In genomic region chr16:74162041-74162440, GRCm38 (mm10) we compare ENCODE assay signal across 20 mouse cellular contexts.
DNase-seq lines count a peak whose midpoint lies in the region.
"Had no signal": no experiment of that assay in that cellular context is flagged by ENCODE, and none has a peak within 500 bp of the region (broad histone marks: within the 10 kb centered on the region; RNA-seq: fewer than 3 reads in every experiment).

No protein-coding gene starts in this region.

- H3K36me3 ChIP-seq in hindbrain, embryonic 10.5 days = no peaks in the 10 kb centered on the region
- H3K36me3 ChIP-seq: G1E had no signal

- H3K9me3 ChIP-seq in hindbrain, embryonic 10.5 days = no peaks in the 10 kb centered on the region
- H3K9me3 ChIP-seq: G1E had no signal

- no peak overlapping the region for H3K4me3 ChIP-seq in hindbrain, embryonic 10.5 days

- WGBS in hindbrain, embryonic 10.5 days = 89% methylated on average over 4 of the region's 4 CpGs

- no peak overlapping the region for H3K27ac ChIP-seq in hindbrain, embryonic 10.5 days

- no peaks in the 10 kb centered on the region for H3K27me3 ChIP-seq in hindbrain, embryonic 10.5 days (ENCODE audit: insufficient read depth, poor library complexity, severe bottlenecking)
- H3K27me3 ChIP-seq: CH12.LX, Patski had no signal

- H3K4me1 ChIP-seq in hindbrain, embryonic 10.5 days (replicated peaks) = no peaks in the 10 kb centered on the region

- peak; percentile 9 for DNase-seq in retina, adult 2 months (ENCODE audit: low read depth, low spot score)
- peak; percentile 80 for DNase-seq in retina, embryonic 14.5 days (ENCODE audit: low spot score)
- peak; percentile 92 for DNase-seq in retina, postnatal 1 day
- peak; percentile 13 for DNase-seq in retina, postnatal 7 days (ENCODE audit: low read depth, low spot score)
- no peak for DNase-seq in cerebellum, postnatal 25 days
- DNase-seq in hindbrain, embryonic 10.5 days (ENCODE audit: low spot score) = no peak
- DNase-seq in embryo, embryonic 10 days (ENCODE audit: low spot score) = no peak
- no peak for DNase-seq in layer of hippocampus, adult 9-10 months (ENCODE audit: low spot score)
- DNase-seq: adrenal gland, adult 2 months; adrenal gland, adult 8-10 months; adrenal gland, postnatal 10 days; adrenal gland, postnatal 14 days; adrenal gland, postnatal 25 days; adrenal gland, postnatal 36 days; B cell, adult 2 months; cerebellum, adult 11 months; cerebellum, adult 11-12 months had no signal

Comparison
In these comparisons a context has a peak if more than half of its experiments do, and no peak if none do; other contexts are left out.
1. DNase-seq: peak in retina, adult 2 months (single experiment), retina, embryonic 14.5 days (single experiment), retina, postnatal 1 day (single experiment) and retina, postnatal 7 days (single experiment); none in cerebellum, postnatal 25 days (0 of 2), hindbrain, embryonic 10.5 days (single experiment), embryo, embryonic 10 days (single experiment) and layer of hippocampus, adult 9-10 months (single experiment).